Mouse (Mus musculus) layer of hippocampus, adult 18-20 months (tissue): ENCODE data around the gene Gm6217. TPM values are rescaled to one million over a fixed set of nuclear protein-coding genes. Genes with fewer than 3 reads are reported as not detected.
"Not testable (repeated sequence)": the region's sequence is repeated elsewhere in the genome, so short reads cannot be mapped to it uniquely, and the experiment has no call there.

Experiments used
- DNase-seq, 2 experiments: peaks; one replicate each; pipeline ENCODE4 v3.0.0; 2022; ENCODE audit warnings: low spot score in 2 of 2
- long read RNA-seq: library from polyadenylated mRNA; stranded (forward); transcript quantifications from one replicate; pipeline ENCODE4 v2.0.0, GENCODE M21; 2021
- total RNA-seq, 2 experiments: library from RNA; stranded (reverse); gene quantifications; 2 replicates each; pipeline ENCODE4 v1.2.3; 2021

Gm6217 gene
- not detected for total RNA-seq
- long read RNA-seq, result 0 reads

DNA sequence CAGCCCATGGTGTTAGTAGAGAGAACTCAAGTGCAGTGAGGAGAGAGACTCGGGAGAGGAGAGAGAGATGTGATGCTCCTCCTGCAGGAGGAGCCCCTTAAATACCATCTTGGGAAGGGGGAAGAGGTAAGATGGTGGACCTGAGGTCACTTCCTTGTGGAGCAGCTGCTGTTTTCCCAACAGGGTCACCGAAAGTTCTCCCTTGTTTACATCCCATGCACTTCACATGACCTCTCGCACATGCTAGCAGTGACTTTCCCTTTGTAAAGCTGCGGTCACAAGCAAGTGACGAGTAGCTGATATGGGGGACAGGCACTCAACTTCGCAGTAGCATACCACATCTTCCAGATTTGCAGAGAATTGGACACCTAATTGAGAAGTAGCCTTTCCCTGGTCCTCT, at the start of gene Gm6217:
Gm6217 (minus strand) TSS at position 74 of the 400 bp plus-strand sequence.
- not testable (repeated sequence) for DNase-seq

DNA sequence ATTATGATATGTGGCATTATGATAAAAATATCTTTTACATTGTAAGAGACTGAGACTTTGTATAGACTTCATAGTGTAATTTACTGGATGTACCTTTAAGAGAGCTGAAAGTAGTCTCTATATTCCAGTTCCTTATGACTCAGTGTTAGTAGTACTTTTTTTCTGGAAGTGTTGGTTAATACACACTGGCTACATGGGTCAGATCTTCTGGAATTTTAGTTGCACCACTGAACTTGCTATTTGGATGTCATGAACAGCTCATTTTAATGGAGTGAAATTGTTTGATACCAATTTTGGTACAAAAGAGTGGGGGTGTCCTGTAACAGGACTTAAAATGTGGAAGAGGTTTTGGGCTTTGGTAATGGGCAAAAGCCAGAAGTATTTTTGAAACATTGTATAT, 46.6 kb upstream of the Gm6217 start:
- DNase-seq, result no peak

- DNase-seq, result no peak
These were observed 44.6 kb upstream of the Gm6217 start for GRCm38 (mm10) chr1:82975750-82976149.

- no peak for DNase-seq
These were observed 43.1 kb upstream of the Gm6217 start for GRCm38 (mm10) chr1:82974342-82974741.

GRCm38 (mm10) chr1:82973901-82974300, 42.7 kb upstream of the Gm6217 start:
- no peak for DNase-seq

DNA sequence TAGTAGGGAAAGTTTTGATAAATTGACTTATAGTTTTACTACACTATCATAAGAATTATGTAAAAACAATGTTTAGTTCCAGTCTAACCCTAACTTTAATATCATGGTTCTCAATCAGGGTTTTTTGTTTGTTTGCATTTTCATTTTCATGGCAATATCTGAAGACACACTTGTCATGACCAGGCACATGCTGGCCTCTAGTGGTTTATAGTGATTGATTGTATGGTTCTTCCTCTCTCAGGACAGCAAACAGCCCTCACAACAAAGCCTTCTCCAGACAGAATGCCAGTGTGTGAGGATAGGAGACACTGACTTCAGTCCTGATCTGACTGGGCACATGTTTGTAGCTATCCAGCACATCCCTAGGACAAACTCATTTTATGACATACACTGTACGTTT, 42.0 kb upstream of the Gm6217 start:
- no peak for DNase-seq

DNA sequence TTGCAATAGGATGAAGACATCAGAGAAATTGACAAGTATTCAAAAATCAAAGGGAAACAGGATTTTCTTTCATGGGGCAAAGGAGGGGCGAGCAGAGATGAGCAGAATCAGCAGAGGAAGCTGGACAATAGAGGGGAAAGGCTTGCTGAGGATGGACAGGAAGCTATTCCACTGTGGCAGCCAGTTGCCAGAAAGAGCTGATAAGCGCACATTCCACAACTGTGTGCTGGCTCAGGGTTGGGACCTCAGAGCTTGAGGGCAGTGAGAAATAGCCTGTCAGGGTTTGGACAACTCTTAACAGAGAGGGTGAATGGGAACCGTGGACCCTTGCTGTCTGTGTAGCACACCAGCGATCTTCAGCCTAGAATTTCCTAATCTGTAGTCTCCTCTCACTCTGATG, 40.8 kb upstream of the Gm6217 start:
- no peak for DNase-seq

GRCm38 (mm10) chr1:82966413-82966812, 35.2 kb upstream of the Gm6217 start:
- DNase-seq, result no peak

GRCm38 (mm10) chr1:82959870-82960385, 28.7 kb upstream of the Gm6217 start, which contains the start of gene Gm47955:
Gm47955 (plus strand) TSS chr1:82960286.
- no peak for DNase-seq

GRCm38 (mm10) chr1:82955913-82956312, 24.7 kb upstream of the Gm6217 start, which contains the start of gene Gm7544:
Gm7544 (minus strand) TSS chr1:82956013.
- not testable (repeated sequence) for DNase-seq

DNA sequence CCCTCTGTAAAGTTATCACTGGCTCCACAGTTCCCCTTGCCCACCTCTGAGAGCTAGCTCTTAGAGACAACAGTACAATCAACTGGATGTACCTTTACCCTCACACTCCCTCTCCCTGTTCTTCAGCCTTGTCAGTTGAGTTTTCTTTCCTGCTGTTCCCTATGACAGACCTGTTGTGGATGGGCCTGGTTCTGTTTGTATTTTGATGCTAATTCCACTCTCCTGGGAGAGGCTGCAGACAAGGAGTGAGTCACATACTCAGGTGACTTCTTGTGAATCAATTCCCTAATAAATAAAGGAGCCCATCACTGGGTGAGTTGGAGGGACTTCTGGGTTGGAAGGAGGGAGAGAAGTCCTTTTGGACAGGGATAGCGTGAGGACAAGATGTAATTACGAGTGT, 17.4 kb upstream of the Gm6217 start:
- no peak for DNase-seq

GRCm38 (mm10) chr1:82946029-82946428, 14.8 kb upstream of the Gm6217 start:
- not testable (repeated sequence) for DNase-seq

DNA sequence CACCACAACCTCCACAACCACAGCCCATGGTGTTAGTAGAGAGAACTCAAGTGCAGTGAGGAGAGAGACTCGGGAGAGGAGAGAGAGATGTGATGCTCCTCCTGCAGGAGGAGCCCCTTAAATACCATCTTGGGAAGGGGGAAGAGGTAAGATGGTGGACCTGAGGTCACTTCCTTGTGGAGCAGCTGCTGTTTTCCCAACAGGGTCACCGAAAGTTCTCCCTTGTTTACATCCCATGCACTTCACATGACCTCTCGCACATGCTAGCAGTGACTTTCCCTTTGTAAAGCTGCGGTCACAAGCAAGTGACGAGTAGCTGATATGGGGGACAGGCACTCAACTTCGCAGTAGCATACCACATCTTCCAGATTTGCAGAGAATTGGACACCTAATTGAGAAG, 12.1 kb upstream of the Gm6217 start, which contains the start of gene A030003K21Rik:
A030003K21Rik (minus strand) TSS at position 94 of the 400 bp plus-strand sequence.
- DNase-seq, result not testable (repeated sequence)

- DNase-seq, result not testable (repeated sequence)
These were observed 11.3 kb upstream of the Gm6217 start for GRCm38 (mm10) chr1:82942505-82942904.

DNA sequence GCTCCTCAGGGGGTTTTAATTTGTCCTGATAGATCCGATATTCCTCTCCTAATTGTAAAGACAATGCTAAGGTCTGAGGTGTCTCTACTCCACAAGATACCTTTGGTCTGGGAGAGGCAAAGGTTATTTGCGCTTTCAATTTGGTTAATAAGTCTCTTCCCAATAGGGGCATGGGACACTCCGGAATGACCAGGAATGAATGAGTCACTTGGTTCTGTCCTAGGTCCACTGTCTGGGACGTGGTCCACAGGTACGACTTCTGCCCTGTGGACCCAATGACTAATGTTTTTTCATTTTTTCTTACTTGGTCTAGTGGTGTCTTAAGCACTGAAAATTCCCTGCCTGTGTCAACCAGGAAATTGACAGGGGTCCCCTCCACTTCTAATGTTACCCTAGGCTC, 7.5 kb upstream of the Gm6217 start:
- DNase-seq, result no peak

GRCm38 (mm10) chr1:82930558-82930957, 641 bp downstream of the Gm6217 start:
- not testable (repeated sequence) for DNase-seq

DNA sequence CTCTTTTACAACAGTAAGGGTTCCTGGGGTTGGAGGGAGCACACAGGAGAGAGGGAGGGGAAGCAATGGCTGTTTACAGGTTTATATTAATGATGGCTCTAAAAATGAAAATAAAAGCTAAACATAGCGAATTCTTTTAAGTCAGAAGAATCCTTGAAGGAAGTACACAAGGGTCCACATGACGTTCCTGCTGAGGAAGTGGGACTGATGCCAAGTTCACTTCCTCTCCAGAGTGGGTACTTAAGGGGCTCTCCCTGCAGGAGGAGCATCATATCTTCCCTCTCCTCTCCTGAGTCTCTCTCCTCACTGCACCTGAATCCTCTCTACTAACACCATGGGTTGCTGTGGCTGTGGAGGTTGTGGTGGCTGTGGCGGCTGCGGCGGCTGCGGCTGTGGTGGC, 6.5 kb downstream of the Gm6217 start, which contains the start of gene A030014E15Rik:
A030014E15Rik (plus strand) TSS at position 268 of the 400 bp plus-strand sequence.
- no peak for DNase-seq

DNA sequence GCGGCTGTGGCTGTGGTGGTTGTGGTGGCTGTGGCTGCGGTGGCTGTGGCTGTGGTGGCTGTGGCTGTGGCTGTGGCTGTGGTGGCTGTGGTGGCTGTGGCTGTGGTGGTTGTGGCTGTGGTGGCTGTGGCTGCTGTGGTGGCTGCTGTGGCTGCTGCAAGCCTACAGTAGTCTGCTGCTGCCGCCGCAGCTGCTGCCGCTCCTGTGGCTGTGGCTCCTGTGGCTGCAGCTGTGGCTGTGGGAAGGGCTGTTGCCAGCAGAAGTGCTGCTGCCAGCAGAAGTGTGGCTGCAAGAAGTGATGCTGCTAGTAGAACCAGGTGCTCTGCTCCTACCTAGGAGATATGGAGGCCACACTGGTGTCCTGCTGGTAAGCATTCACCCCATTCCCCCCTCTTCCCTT, 17.8 kb downstream of the Gm6217 start:
- not testable (repeated sequence) for DNase-seq

DNA sequence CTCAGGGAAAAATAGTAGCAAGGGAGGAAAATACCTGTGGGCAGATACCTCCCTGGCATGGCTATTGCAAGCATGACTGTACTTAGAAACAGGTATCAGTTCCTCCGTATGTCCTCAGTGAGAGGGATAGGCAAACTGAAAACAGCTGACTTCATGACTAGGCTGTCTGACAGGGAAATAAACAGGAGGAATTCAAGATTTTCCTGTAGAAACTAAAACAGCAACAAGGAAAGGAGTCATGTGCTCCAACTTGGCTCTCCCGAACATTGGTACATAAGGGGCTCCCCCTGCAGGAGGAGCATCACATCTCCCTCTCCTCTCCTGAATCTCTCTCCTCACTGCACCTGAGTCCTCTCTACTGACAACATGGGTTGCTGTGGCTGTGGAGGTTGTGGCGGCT, 18.2 kb downstream of the Gm6217 start, which contains the start of gene A030005L19Rik:
A030005L19Rik (plus strand) TSS at position 301 of the 400 bp plus-strand sequence.
- DNase-seq, result no peak

GRCm38 (mm10) chr1:82905886-82906285, 25.3 kb downstream of the Gm6217 start:
- DNase-seq, result no peak

DNA sequence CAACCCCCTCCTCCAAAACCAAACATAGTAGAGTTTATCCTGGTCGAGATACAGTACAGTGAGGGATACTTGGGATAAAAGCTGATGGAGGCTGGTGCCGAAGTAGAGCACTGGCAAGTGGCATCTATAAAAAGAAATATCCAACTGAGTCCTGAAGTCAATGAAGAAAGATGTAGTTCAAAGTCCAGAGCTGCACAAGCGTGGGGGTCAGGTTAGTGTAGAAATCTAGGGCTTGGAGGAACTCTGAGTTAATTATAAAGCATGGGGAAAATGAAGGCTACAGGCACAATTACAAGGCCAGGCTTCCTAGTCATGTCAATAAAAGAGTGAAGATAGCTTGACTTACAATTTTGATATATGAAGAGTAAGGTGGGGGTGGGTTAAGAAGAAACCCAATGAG, 30.0 kb downstream of the Gm6217 start:
- DNase-seq, result no peak

DNA sequence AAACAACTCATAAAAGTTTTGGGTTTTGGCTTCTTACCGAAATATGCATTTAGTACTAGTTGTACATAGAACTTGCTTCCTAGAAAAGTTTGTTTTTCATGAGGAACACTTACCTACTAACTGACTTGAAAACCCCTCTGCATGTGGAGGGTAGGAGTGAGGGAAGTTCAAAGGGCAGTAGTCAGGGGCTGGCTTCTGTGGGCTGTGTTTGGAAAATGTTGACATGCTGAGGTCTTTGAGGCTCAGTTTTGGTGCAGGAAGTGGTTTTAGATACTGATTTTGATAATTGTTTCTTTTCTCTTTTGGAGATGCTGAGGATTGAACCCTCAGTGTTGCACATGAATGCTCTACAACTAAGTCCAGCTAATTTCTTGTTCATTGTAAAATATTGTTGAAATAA, 30.6 kb downstream of the Gm6217 start:
- DNase-seq, result no peak

DNA sequence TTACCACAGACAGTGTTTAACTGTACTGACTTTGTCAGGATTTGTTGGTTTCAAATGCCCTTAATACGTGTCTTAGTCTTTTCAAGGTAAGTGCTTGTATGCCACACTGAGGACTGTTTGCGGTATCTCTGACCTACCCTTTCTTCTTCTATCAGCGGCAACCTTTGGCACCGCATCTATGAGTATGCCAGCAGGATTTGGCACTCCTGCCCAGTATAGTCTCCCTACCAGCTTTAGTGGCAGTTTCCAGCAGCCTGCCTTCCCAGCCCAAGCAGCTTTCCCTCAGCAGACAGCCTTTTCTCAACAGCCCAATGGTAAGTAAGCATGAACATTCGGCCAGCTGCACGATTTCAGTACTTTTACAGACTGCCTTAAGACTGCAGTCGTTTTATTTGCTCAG, 37.9 kb downstream of the Gm6217 start:
- no peak for DNase-seq
